Mouse (Mus musculus) intestine, embryonic 14.5 days (tissue): ENCODE measurements around the gene Slc2a8. TPM values are rescaled to one million over a fixed set of nuclear protein-coding genes. Genes with fewer than 3 reads are reported as not detected.
A peak's percentile ranks its signal among the peaks of the same experiment; 100 is the strongest.
"Not testable (repeated sequence)": the region's sequence is repeated elsewhere in the genome, so short reads cannot be mapped to it uniquely, and the experiment has no call there.

ENCODE experiments used
- ATAC-seq: fragments of 200-750 bp; cut with Nextera tagmentation; replicated peaks from 2 replicates; pipeline ENCODE4 v1.8.0; 2017; ENCODE audit warnings: low read depth, moderate number of reproducible peaks, moderate TSS enrichment, moderate library complexity; ENCODE audit not compliant: low FRiP score, low TSS enrichment
- DNase-seq: peaks from one replicate; pipeline ENCODE4 v3.0.0-alpha.2; 2018; ENCODE audit warnings: low spot score
- H3K27ac ChIP-seq: fragments of 300-500 bp; sonication (generic); 2 replicates; pipeline ENCODE4 v1.5.1; 2014; ENCODE audit warnings: low read depth, mild to moderate bottlenecking, control low read depth
- H3K27me3 ChIP-seq: fragments of 300-500 bp; sonication (generic); replicated peaks from 2 replicates; pipeline ENCODE4 v1.6.1; 2014; ENCODE audit warnings: low read length, control low read depth; ENCODE audit not compliant: control insufficient read depth, insufficient read depth
- H3K36me3 ChIP-seq: fragments of 300-500 bp; sonication (generic); 2 replicates; pipeline ENCODE4 v1.6.1; 2014; ENCODE audit warnings: low read length, control low read depth; ENCODE audit not compliant: control insufficient read depth, insufficient read depth
- H3K4me1 ChIP-seq: fragments of 300-500 bp; sonication (generic); replicated peaks from 2 replicates; pipeline ENCODE4 v1.6.1; 2014; ENCODE audit warnings: low read length, control low read depth, mixed read lengths; ENCODE audit not compliant: control insufficient read depth, insufficient read depth
- H3K4me2 ChIP-seq: fragments of 300-500 bp; sonication (generic); 2 replicates; pipeline ENCODE4 v1.6.1; 2014; ENCODE audit warnings: low read length
- H3K4me3 ChIP-seq: fragments of 300-500 bp; sonication (generic); 2 replicates; pipeline ENCODE4 v1.5.1; 2014; ENCODE audit warnings: low read depth, low read length, control low read depth, mixed read lengths
- H3K9ac ChIP-seq: fragments of 300-500 bp; sonication (generic); 2 replicates; pipeline ENCODE4 v1.6.1; 2014; ENCODE audit warnings: mild to moderate bottlenecking, low read length
- H3K9me3 ChIP-seq: fragments of 300-500 bp; sonication (generic); 2 replicates; pipeline ENCODE4 v1.6.1; 2016; ENCODE audit warnings: low read length, control low read depth; ENCODE audit not compliant: control insufficient read depth
- WGBS: fragments of 180-500 bp; shearing (Covaris S2); extraction: QIAGEN DNeasy Blood & Tissue Kit; methylation state at CpG from one replicate; pipeline ENCODE4 v1.1.7; 2014; 5-methylcytosine and 5-hydroxymethylcytosine counted together
- polyA plus RNA-seq: library from polyadenylated mRNA; unstranded; fragments of >200 nt; fragmentation: Nextera tagmentation; extraction: Ambion mirVana; gene quantifications from 2 replicates; pipeline ENCODE4 v1.2.1, GENCODE M21; 2014

The Slc2a8 gene
- 10.3 and 13.6 TPM in 2 replicates for polyA plus RNA-seq

DNA sequence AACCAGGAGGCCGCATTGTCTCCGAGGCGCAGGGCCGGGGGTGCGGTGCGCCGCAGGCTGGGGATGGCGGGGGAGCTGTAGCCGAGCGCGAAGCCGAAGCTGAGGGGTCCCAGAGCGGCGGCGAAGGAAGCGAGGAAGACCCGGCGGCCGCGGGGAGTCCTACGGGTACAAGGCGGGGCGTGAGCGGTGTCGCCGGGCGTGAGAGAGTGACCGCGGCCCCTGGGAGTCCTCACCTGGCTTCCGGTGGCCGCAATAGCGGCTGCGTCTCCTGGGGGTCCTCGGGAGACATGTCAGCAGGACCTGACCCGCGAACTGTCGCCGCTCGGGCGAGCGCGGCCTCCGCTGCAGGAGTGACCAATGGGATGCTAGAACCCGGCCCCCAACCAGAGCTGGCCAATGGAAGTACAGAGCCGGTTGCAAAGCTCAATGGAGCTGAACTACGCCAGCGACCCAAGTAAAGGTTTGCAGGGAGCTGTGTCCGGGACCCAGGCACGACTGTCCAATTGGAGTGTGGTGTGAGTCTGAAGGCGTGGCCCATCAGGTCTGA is at the start of gene Slc2a8:
Gene Slc2a8, minus strand, starts transcription at position 359 of the 547 bp plus-strand sequence.
- no peaks in the 10 kb centered on the region for H3K27me3 ChIP-seq
- H3K4me3 ChIP-seq, result peak within 1 kb of the TSS; percentile 77
- 0 out of 2 replicates have a peak within 1 kb of the TSS, but pooled peaks have one; percentile 38 for H3K27ac ChIP-seq
- no peaks in the 10 kb centered on the region for H3K9me3 ChIP-seq
- DNase-seq (peak; percentile 89), ATAC-seq (peak; percentile 96)
- peak within 1 kb of the TSS; percentile 99 for H3K4me2 ChIP-seq
- under 1% methylated on average over 44 of the region's 50 CpGs for WGBS
- peak within 1 kb of the TSS; percentile 78 for H3K9ac ChIP-seq
- 0 out of 2 replicates have a peak, but pooled peaks cover 3% of the 10 kb centered on the region for H3K36me3 ChIP-seq
- peaks cover 6% of the 10 kb centered on the region for H3K4me1 ChIP-seq

DNA sequence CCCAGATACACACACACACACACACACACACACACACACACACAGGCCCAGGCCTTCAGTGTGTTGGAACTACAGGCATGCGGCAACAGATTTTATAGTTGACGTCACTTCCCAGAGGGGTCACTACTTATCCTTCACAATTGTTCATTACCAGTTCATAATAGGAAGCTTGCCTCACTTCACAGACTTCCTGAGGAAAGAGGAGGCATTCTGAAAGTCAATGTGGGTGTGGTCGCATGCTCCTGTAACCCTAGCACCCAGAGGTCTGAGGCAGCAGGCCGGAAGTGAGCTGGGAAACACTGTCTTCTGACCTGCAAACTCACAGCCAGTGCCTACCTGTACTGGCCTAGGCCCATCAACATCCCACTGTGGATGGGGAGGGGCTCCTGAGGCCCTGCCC is 43.2 kb upstream of the Slc2a8 start:
- no peaks in the 10 kb centered on the region for H3K4me1 ChIP-seq
- no peak overlapping the region for H3K27ac ChIP-seq
- H3K9me3 ChIP-seq, result no peaks in the 10 kb centered on the region
- H3K4me2 ChIP-seq, result no peak overlapping the region
- no peak overlapping the region for H3K9ac ChIP-seq
- ATAC-seq, result no peak
- no peak for DNase-seq
- H3K36me3 ChIP-seq, result no peaks in the 10 kb centered on the region
- WGBS, result 78% methylated on average over 4 of the region's 4 CpGs
- H3K27me3 ChIP-seq, result no peaks in the 10 kb centered on the region
- no peak overlapping the region for H3K4me3 ChIP-seq

DNA sequence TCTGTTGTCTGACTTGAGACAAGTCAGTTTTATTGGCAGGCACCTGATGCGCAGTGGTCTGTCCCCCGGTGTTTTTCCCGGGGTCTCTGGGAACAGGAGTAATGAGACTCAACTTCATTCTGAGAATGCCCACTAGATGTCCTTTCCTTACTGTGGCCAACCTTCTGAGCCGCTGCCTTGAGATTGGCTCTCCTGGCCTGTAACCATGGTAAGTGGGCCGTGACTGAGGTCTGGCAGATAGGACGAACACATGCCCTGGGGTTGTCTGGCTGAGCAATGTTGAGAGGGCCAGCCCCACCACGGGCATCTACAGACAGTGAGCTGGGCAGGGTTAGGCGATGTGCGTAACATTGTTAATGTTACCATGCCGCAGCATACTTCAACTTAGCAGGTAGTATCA is 42.7 kb upstream of the Slc2a8 start:
- H3K27ac ChIP-seq, result no peak overlapping the region
- no peak overlapping the region for H3K4me2 ChIP-seq
- ATAC-seq (no peak), DNase-seq (no peak)
- WGBS, result 67% methylated on average over 10 of the region's 10 CpGs
- no peak overlapping the region for H3K9ac ChIP-seq
- no peak overlapping the region for H3K4me3 ChIP-seq
- H3K27me3 ChIP-seq, result no peaks in the 10 kb centered on the region
- H3K9me3 ChIP-seq, result no peaks in the 10 kb centered on the region
- H3K36me3 ChIP-seq, result no peaks in the 10 kb centered on the region
- H3K4me1 ChIP-seq, result no peaks in the 10 kb centered on the region

DNA sequence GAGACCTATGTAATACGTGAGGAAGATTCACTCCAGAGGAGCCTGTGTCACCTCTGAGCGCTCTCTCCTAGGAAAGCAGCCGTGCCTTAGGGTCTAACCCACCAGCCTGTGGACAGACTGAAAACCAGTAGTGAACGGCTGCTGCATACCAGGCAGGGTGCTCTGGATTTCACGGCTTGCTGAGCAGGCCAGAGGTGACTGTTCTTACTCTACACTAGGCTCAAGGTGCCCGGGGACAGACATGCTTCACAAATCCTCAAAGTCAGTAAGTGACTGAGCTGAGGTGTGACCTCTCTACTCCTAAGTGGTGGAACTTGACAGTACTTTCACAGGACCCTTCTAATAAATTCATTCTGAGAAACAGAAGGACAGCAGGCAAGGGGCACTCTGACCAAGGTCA is 41.0 kb upstream of the Slc2a8 start:
- H3K27ac ChIP-seq, result no peak overlapping the region
- H3K4me2 ChIP-seq, result no peak overlapping the region
- no peak overlapping the region for H3K4me3 ChIP-seq
- H3K36me3 ChIP-seq, result no peaks in the 10 kb centered on the region
- no peaks in the 10 kb centered on the region for H3K9me3 ChIP-seq
- no peak for ATAC-seq
- DNase-seq, result no peak
- H3K9ac ChIP-seq, result no peak overlapping the region
- WGBS, result 82% methylated on average over 6 of the region's 6 CpGs
- no peaks in the 10 kb centered on the region for H3K4me1 ChIP-seq
- no peaks in the 10 kb centered on the region for H3K27me3 ChIP-seq

DNA sequence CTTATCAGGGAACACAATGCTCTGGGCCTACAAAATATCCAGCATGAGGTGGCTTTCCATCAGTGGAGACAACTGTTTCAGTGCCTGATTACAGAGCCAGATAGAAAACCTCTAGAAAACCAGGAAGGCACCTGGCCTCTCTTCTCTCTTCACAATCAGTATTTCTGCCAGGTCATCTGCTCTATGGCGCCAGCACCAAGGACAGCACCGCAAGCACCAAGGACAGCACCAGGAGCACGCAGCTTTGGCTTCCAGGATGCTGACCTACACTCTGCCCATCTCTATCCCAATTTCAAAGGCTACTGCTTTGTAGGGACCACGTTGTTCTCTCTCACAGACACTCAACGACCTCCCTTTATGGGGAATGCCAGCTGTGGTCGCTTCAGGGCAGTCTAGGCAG is 36.1 kb upstream of the Slc2a8 start:
- Histone ChIP-seq H3K4me1 (no peaks in the 10 kb centered on the region), H3K9ac (no peak overlapping the region), H3K4me2 (no peak overlapping the region), H3K27me3 (no peaks in the 10 kb centered on the region), H3K36me3 (no peaks in the 10 kb centered on the region), H3K9me3 (no peaks in the 10 kb centered on the region), H3K27ac (no peak overlapping the region), H3K4me3 (no peak overlapping the region)
- DNase-seq, result peak; percentile 92
- ATAC-seq, result no peak
- 6% methylated on average over 6 of the region's 6 CpGs for WGBS

DNA sequence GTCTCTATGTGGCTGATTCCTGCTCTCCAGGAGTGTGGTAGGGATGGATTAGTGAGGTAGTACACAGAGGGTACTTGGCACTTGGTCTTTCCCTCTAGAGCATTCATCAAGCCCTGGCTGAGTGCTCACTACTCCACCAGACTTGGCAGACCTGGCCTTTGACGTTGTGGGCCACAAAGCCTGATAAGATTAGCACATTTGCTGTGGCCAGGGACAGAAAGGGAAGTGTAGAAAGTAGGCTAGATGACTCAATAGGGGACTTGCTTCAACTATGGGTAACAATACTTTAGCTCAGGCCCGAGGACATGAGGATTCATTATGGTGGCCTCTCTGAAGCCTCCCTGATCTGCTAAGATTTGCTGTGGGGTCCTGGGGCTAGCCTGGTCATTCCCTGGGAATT is 35.3 kb upstream of the Slc2a8 start:
- no peaks in the 10 kb centered on the region for H3K4me1 ChIP-seq
- no peaks in the 10 kb centered on the region for H3K27me3 ChIP-seq
- H3K4me3 ChIP-seq, result no peak overlapping the region
- H3K9me3 ChIP-seq, result no peaks in the 10 kb centered on the region
- 72% methylated on average over 2 of the region's 2 CpGs for WGBS
- H3K27ac ChIP-seq, result no peak overlapping the region
- ATAC-seq (no peak), DNase-seq (no peak)
- H3K4me2 ChIP-seq, result no peak overlapping the region
- H3K36me3 ChIP-seq, result no peaks in the 10 kb centered on the region
- H3K9ac ChIP-seq, result no peak overlapping the region

DNA sequence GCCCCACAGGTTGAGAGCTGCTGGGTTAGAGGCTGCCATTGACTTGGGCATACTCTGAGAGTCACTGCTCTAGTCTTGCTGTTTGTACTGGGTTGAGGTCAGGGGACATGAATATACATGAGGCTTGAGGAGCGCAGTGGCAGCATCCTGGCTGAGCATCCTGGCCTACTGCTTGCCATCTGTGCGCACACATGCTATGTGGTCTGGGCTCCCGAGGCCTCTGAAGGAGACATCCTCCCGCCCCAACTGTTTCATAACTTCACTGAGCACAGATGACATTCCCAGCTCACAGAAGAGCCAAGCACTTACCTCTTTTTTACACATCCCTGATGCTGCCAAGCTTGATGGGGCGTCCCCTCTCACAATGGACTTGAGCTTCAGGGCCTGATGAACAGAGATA is 33.0 kb upstream of the Slc2a8 start:
- no peak overlapping the region for H3K9ac ChIP-seq
- H3K4me3 ChIP-seq, result no peak overlapping the region
- no peaks in the 10 kb centered on the region for H3K36me3 ChIP-seq
- no peaks in the 10 kb centered on the region for H3K4me1 ChIP-seq
- H3K27me3 ChIP-seq, result no peaks in the 10 kb centered on the region
- 93% methylated on average over 5 of the region's 5 CpGs for whole genome bisulfite sequencing
- DNase-seq, result no peak
- ATAC-seq, result no peak
- H3K4me2 ChIP-seq, result no peak overlapping the region
- no peak overlapping the region for H3K27ac ChIP-seq
- no peaks in the 10 kb centered on the region for H3K9me3 ChIP-seq

DNA sequence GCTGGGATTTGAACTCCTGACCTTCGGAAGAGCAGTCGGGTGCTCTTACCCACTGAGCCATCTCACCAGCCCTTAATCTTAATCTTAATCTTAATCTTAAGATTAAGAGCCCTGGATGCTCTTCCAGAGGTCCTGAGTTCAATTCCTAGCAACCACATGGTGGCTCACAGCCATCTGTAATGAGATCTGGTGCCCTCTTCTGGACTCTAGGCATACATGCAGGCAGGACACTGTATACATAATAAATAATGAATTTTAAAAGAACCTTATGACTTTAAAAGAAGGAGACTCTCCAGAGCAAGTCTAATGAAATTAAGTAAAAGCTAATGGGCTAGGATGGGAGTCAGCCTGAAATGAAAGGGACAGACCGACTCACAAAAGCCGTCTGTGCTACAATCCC is 27.2 kb upstream of the Slc2a8 start:
- H3K4me2 ChIP-seq, DNase-seq, ATAC-seq, H3K36me3 ChIP-seq, H3K27ac ChIP-seq, H3K4me1 ChIP-seq, H3K27me3 ChIP-seq, H3K9me3 ChIP-seq, H3K4me3 ChIP-seq, H3K9ac ChIP-seq: not testable (repeated sequence)
- 85% methylated on average over 4 of the region's 4 CpGs for WGBS

DNA sequence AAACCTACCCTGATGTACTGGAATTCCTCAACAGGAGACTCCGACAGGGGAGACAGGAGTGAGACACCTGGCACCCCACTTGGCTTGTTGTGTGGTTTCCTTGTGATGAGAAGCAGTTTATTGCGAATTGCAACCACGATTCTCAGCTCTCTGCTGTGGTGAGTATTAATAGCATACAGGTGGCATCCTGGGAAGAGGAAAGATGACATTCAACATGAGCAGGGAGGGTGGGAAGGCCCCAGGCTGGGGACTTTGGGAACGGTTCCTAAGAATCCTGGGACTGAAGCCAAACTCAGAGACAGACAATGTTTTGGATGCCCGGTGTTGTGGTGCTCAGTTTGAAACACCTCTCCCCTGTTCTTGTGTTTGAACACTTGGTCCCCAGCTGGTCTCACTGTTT is 23.2 kb upstream of the Slc2a8 start:
- DNase-seq (no peak), ATAC-seq (no peak)
- WGBS, result 75% methylated on average over 5 of the region's 5 CpGs
- peaks cover 9% of the 10 kb centered on the region for H3K36me3 ChIP-seq
- no peaks in the 10 kb centered on the region for H3K9me3 ChIP-seq
- H3K27ac ChIP-seq, result no peak overlapping the region
- H3K4me2 ChIP-seq, result no peak overlapping the region
- H3K4me3 ChIP-seq, result no peak overlapping the region
- H3K27me3 ChIP-seq, result no peaks in the 10 kb centered on the region
- no peaks in the 10 kb centered on the region for H3K4me1 ChIP-seq
- H3K9ac ChIP-seq, result no peak overlapping the region
